Mouse (Mus musculus) hindbrain, embryonic 12.5 days (tissue): ENCODE data around the gene Lamtor3. TPM values are rescaled to one million over a fixed set of nuclear protein-coding genes. Genes with fewer than 3 reads are reported as not detected.

Experiments used
- ATAC-seq: fragments of 200-750 bp; cut with Nextera tagmentation; 2 replicates; pipeline ENCODE4 v1.8.0; 2017; ENCODE audit warnings: moderate TSS enrichment; ENCODE audit not compliant: low FRiP score
- H3K27ac ChIP-seq: fragments of 300-500 bp; sonication (generic); 2 replicates; pipeline ENCODE4 v1.5.1; 2016; ENCODE audit warnings: mild to moderate bottlenecking
- H3K27me3 ChIP-seq: fragments of 300-500 bp; sonication (generic); 2 replicates; pipeline ENCODE4 v1.6.1; 2016; ENCODE audit warnings: mild to moderate bottlenecking
- H3K36me3 ChIP-seq: fragments of 300-500 bp; sonication (generic); 2 replicates; pipeline ENCODE4 v1.6.1; 2016; ENCODE audit warnings: mild to moderate bottlenecking
- H3K4me1 ChIP-seq: fragments of 300-500 bp; sonication (generic); 2 replicates; pipeline ENCODE4 v1.6.1; 2016
- H3K4me2 ChIP-seq: fragments of 300-500 bp; sonication (generic); replicated peaks from 2 replicates; pipeline ENCODE4 v1.6.1; 2016; ENCODE audit warnings: mild to moderate bottlenecking
- H3K4me3 ChIP-seq: fragments of 300-500 bp; sonication (generic); 2 replicates; pipeline ENCODE4 v1.5.1; 2016; ENCODE audit warnings: mild to moderate bottlenecking
- H3K9ac ChIP-seq: fragments of 300-500 bp; sonication (generic); 2 replicates; pipeline ENCODE4 v1.6.1; 2016; ENCODE audit warnings: mild to moderate bottlenecking, moderate library complexity
- H3K9me3 ChIP-seq: fragments of 300-500 bp; sonication (generic); replicated peaks from 2 replicates; pipeline ENCODE4 v1.6.1; 2016; ENCODE audit warnings: mild to moderate bottlenecking
- WGBS: fragments of 180-500 bp; shearing (Covaris S2); methylation state at CpG from one replicate; pipeline ENCODE4 v1.1.7; 2016; 5-methylcytosine and 5-hydroxymethylcytosine counted together
- polyA plus RNA-seq: library from polyadenylated mRNA; unstranded; fragments of >200 nt; fragmentation: Nextera tagmentation; extraction: Ambion mirVana; gene quantifications from 2 replicates; pipeline ENCODE4 v1.2.1, GENCODE M21; 2016

The Lamtor3 gene
- polyA plus RNA-seq, 1 experiment from 2014 or later, result 97.6 TPM

GRCm38 (mm10) chr3:137968820-137969486 lies 50.6 kb downstream of the Lamtor3 start:
- Histone ChIP-seq H3K9me3 (no peaks in the 10 kb centered on the region), H3K9ac (no peak overlapping the region)
- no peak for ATAC-seq

GRCm38 (mm10) chr3:137969951-137970350 lies 51.6 kb downstream of the Lamtor3 start:
- Histone ChIP-seq H3K9ac (no peak overlapping the region), H3K36me3 (no peaks in the 10 kb centered on the region), H3K9me3 (no peaks in the 10 kb centered on the region), H3K27me3 (no peaks in the 10 kb centered on the region), H3K27ac (no peak overlapping the region), H3K4me3 (peak overlapping the region; percentile 17; the same call in 1 of the 2 replicates), H3K4me1 (no peaks in the 10 kb centered on the region), H3K4me2 (peak overlapping the region; percentile 33)
- 45% methylated on average over 12 of the region's 12 CpGs for WGBS
- ATAC-seq, result no peak

More at GRCm38 (mm10) chr3:137968820-137969486, 50.6 kb downstream of the Lamtor3 start:
- no peak overlapping the region for H3K27ac ChIP-seq
- H3K4me2 ChIP-seq, result no peak overlapping the region
- H3K4me1 ChIP-seq, result no peaks in the 10 kb centered on the region
- H3K27me3 ChIP-seq, result no peaks in the 10 kb centered on the region
- H3K4me3 ChIP-seq, result no peak overlapping the region
- H3K36me3 ChIP-seq, result no peaks in the 10 kb centered on the region
- 91% methylated on average over 9 of the region's 9 CpGs for WGBS

GRCm38 (mm10) chr3:137972224-137972623 lies 53.9 kb downstream of the Lamtor3 start:
- Histone ChIP-seq H3K27me3 (no peaks in the 10 kb centered on the region), H3K9ac (no peak overlapping the region), H3K4me3 (no peak overlapping the region), H3K36me3 (no peaks in the 10 kb centered on the region), H3K9me3 (no peaks in the 10 kb centered on the region), H3K4me2 (no peak overlapping the region), H3K4me1 (peaks cover 5% of the 10 kb centered on the region), H3K27ac (no peak overlapping the region)
- ATAC-seq, result no peak
- WGBS, result 86% methylated on average over 5 of the region's 5 CpGs

- no peak for ATAC-seq
- Histone ChIP-seq H3K36me3 (no peaks in the 10 kb centered on the region), H3K4me2 (no peak overlapping the region), H3K4me3 (no peak overlapping the region), H3K27ac (no peak overlapping the region), H3K9me3 (no peaks in the 10 kb centered on the region), H3K27me3 (no peaks in the 10 kb centered on the region), H3K4me1 (peaks cover 10% of the 10 kb centered on the region), H3K9ac (no peak overlapping the region)
- WGBS, result 93% methylated on average over 7 of the region's 7 CpGs
Observed at GRCm38 (mm10) chr3:137972989-137973388, 54.7 kb downstream of the Lamtor3 start.

- ATAC-seq, result no peak
- Histone ChIP-seq H3K27ac (no peak overlapping the region), H3K9me3 (no peaks in the 10 kb centered on the region), H3K4me2 (no peak overlapping the region), H3K36me3 (no peaks in the 10 kb centered on the region), H3K27me3 (no peaks in the 10 kb centered on the region), H3K4me1 (peaks cover 10% of the 10 kb centered on the region), H3K4me3 (no peak overlapping the region), H3K9ac (no peak overlapping the region)
- WGBS, result 76% methylated on average over 8 of the region's 8 CpGs
Observed at GRCm38 (mm10) chr3:137974306-137974705, 56.0 kb downstream of the Lamtor3 start.

- WGBS, result 79% methylated on average over 7 of the region's 7 CpGs
- Histone ChIP-seq H3K4me3 (no peak overlapping the region), H3K27me3 (no peaks in the 10 kb centered on the region), H3K9ac (no peak overlapping the region), H3K36me3 (no peaks in the 10 kb centered on the region), H3K4me2 (no peak overlapping the region), H3K4me1 (peaks cover 10% of the 10 kb centered on the region), H3K9me3 (no peaks in the 10 kb centered on the region), H3K27ac (no peak overlapping the region)
- no peak for ATAC-seq
Observed at GRCm38 (mm10) chr3:137975435-137975834, 57.1 kb downstream of the Lamtor3 start.

GRCm38 (mm10) chr3:137975856-137976423 lies 57.6 kb downstream of the Lamtor3 start:
- no peak overlapping the region for H3K4me2 ChIP-seq
- no peaks in the 10 kb centered on the region for H3K9me3 ChIP-seq
- no peak overlapping the region for H3K4me3 ChIP-seq
- H3K4me1 ChIP-seq, result peaks cover 10% of the 10 kb centered on the region
- no peaks in the 10 kb centered on the region for H3K27me3 ChIP-seq
- no peak for ATAC-seq
- 94% methylated on average over 17 of the region's 17 CpGs for WGBS
- H3K9ac ChIP-seq, result no peak overlapping the region
- H3K36me3 ChIP-seq, result no peaks in the 10 kb centered on the region
- no peak overlapping the region for H3K27ac ChIP-seq

GRCm38 (mm10) chr3:137976943-137977628 lies 58.8 kb downstream of the Lamtor3 start:
- H3K4me2 ChIP-seq, result no peak overlapping the region
- peak; percentile 86 for ATAC-seq
- H3K27ac ChIP-seq, result no peak overlapping the region; the same call in 1 of the 2 replicates

GRCm38 (mm10) chr3:137977629-137978041 lies 59.3 kb downstream of the Lamtor3 start:
- H3K9me3 ChIP-seq, result no peaks in the 10 kb centered on the region
- 19% methylated on average over 6 of the region's 6 CpGs for WGBS

More at GRCm38 (mm10) chr3:137976943-137977628, 58.8 kb downstream of the Lamtor3 start:
- H3K9ac ChIP-seq, result no peak overlapping the region
- 25% methylated on average over 9 of the region's 9 CpGs for WGBS
- H3K27me3 ChIP-seq, result peaks cover 6% of the 10 kb centered on the region; the same call in 1 of the 2 replicates
- H3K36me3 ChIP-seq, result no peaks in the 10 kb centered on the region
- no peak overlapping the region for H3K4me3 ChIP-seq
- H3K9me3 ChIP-seq, result no peaks in the 10 kb centered on the region
- H3K4me1 ChIP-seq, result peaks cover 10% of the 10 kb centered on the region

GRCm38 (mm10) chr3:137978233-137978632 lies 59.9 kb downstream of the Lamtor3 start:
- H3K36me3 ChIP-seq, result no peaks in the 10 kb centered on the region
- 78% methylated on average over 5 of the region's 5 CpGs for WGBS
- H3K4me1 ChIP-seq, result peaks cover 10% of the 10 kb centered on the region
- H3K9ac ChIP-seq, result no peak overlapping the region
- H3K27ac ChIP-seq, result no peak overlapping the region
- no peak overlapping the region for H3K4me2 ChIP-seq
- ATAC-seq, result no peak
- H3K27me3 ChIP-seq, result peaks cover 6% of the 10 kb centered on the region; the same call in 1 of the 2 replicates
- H3K9me3 ChIP-seq, result no peaks in the 10 kb centered on the region
- no peak overlapping the region for H3K4me3 ChIP-seq

More at GRCm38 (mm10) chr3:137977629-137978041, 59.3 kb downstream of the Lamtor3 start:
- H3K4me2 ChIP-seq, result no peak overlapping the region
- no peak overlapping the region for H3K4me3 ChIP-seq
- H3K27ac ChIP-seq, result no peak overlapping the region; the same call in 1 of the 2 replicates
- H3K4me1 ChIP-seq, result peaks cover 10% of the 10 kb centered on the region
- no peak overlapping the region for H3K9ac ChIP-seq
- H3K36me3 ChIP-seq, result no peaks in the 10 kb centered on the region
- H3K27me3 ChIP-seq, result peaks cover 6% of the 10 kb centered on the region; the same call in 1 of the 2 replicates
- ATAC-seq, result peak; percentile 71
